Mouse (Mus musculus) small intestine, adult 2 months (tissue): ENCODE results near the gene Slc4a8.

Experiments used
- CTCF ChIP-seq: fragments of 200-500 bp; IDR thresholded peaks from 2 replicates; pipeline ENCODE4 v1.5.1; 2012; ENCODE audit warnings: low read depth, mild to moderate bottlenecking, control low read depth, inconsistent platforms, low read length, moderate library complexity, mixed read lengths; ENCODE audit not compliant: insufficient replicate concordance, insufficient read length; ENCODE audit errors: extremely low read depth
- POLR2A ChIP-seq: fragments of 200-500 bp; IDR thresholded peaks from 2 replicates; pipeline ENCODE4 v1.6.1; 2012; ENCODE audit warnings: low read depth, mild to moderate bottlenecking, control low read depth, inconsistent platforms, low read length, moderate library complexity

GRCm38 (mm10) chr15:100860856-100861255 is 99.3 kb downstream of the Slc4a8 start:
- TF ChIP-seq CTCF, result no peak
- TF ChIP-seq POLR2A, result no peak
